Mouse (Mus musculus): ENCODE measurements at regions not wholly inside any gene's neighbourhood (a gene's known extent, or its start where the extent isn't known, plus 50 kb on each side); places are given as distances from the start of the nearest gene placed in this dataset.

DNA sequence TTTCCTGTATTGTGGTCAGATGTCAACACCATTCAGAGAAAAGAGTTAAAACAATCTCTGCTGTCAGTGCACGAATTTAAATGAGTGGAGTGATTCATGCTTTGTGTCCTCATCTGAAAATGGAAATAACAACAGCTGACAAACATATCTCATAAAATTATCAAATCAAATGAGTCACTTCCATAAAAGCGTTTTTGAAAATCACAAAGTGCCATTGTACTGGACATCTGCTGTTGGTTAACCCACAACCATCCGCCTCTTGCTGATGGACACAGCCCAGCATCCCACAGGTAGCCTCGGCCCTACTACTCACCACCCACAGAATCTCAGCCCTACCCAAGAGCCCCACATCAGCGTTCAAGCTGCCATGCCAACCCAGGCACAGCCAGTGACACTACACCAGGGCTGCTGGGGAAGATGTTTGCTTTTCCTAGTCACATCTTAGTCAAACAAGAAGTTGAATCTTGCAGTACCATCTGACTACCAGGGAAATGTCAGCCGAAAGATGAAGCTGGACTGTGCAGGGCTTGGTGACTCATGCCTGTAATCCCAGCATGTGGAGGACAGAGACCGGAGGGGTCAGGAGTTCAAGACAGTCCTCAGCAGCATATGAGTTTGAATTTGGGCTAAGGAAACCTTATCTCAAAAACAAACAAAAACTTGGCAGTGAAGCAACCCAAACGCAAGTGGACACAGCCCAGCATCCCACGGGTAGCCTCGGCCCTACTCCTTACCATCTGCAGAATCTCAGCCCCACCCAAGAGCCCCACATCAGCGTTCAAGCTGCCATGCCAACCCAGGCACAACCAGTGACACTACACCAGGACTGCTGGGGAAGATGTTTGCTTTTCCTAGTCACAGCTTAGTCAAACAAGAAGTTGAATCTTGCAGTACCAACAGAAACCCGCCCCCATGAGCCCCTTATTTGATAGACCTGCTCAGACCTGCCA, 131.9 kb upstream of the Noct start:
- no peak for DNase-seq

DNA sequence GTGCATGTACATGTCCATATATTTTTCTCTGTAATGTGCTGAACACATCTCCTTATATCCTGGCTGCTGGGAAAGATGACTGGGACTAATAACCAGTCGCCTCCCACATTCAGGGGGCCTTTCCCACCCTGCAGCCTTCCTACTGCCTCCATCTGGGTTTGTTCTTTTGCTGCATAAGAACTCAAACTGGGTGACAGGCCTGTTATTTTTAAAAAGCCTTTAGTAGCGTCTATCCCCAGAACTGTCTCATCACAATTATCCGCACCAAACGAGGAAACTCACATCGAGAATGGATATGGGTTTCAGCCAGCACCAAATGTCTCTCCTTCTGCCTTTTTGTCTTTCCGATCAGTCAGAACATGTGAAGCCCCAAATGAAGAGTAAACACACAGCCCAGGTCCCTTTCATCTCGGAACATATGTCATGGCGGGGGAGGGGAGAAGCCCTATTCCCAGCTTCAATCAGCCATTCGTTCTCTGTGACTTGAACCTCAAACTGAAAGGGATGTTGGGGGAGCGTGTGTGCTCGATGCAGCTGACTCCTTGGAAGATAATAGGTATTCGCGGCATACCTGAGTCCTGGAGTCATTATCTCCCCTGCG, 128.3 kb upstream of the Noct start:
- no peak for DNase-seq

GRCm38 (mm10) chr3:51096545-51096944, 127.7 kb upstream of the Noct start:
- no peak for DNase-seq

- no peak for DNase-seq
These were observed 126.9 kb upstream of the Noct start for GRCm38 (mm10) chr3:51097362-51097761.

- DNase-seq: no peak
These were observed 124.3 kb upstream of the Noct start for GRCm38 (mm10) chr3:51099966-51100365.

- DNase-seq: no peak
These were observed 115.5 kb upstream of the Noct start for GRCm38 (mm10) chr3:51108639-51109202.

DNA sequence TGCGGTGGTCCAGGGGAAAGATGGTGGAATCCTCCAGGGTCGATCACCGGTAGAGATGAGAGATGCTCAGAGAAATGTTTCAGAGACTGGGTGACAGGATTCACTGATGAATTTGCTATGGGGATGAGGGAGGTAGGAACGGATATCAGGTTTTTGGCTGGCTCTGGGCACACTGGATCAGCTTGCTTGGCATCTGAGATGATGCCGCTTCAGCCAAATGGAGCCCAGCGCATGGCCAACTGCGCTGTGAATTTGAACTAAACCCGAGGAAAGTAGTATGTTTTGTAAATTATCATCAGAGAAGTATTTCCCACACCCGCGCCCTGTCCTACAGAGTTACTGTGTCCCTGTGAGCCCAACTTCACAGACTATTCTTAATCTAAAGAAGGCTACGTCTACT, 113.0 kb upstream of the Noct start:
- DNase-seq: no peak

DNA sequence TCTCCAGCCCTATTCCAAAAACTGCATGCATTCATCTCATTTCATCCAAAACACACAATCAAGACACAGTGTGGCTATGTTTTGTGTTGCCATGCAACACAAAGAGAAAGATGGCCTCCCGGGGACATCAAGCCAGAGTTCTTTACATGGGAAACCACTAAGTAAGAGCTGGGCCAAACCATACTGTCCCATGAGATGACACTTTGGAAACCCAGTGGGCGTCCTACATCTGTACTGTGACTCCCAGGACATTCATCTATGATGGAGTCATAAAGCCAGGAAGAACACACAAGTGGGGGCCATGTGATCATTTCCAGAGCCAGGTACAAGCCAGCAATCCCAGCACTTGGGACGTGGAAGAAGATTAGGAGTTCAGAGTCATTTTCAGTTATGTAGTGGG, 111.9 kb upstream of the Noct start:
- DNase-seq: no peak

GRCm38 (mm10) chr3:51115921-51116320, 108.3 kb upstream of the Noct start:
- no peak for DNase-seq

- peak; percentile 27 for DNase-seq
These were observed 105.5 kb upstream of the Noct start for GRCm38 (mm10) chr3:51118706-51119105.

DNA sequence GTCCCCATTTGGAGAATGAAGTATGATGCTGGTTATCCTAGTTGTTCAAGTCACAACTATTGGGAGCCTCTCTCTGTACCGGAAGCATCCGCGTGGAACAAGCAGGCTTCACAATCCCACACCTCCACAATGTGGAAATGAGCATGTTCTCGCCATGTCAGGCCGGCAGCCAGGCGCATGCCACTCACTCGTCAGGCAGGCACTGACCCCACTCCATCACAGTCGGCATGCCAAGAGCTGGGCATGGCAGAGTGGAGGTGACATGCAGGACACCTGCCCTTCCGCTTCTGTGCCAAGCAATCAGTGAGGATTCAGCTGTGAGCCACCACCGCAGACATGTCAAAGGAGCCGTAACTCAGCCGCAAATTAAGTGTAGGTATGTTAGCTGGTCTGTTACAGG, 103.7 kb upstream of the Noct start:
- no peak for DNase-seq

GRCm38 (mm10) chr3:51121703-51122540, 102.3 kb upstream of the Noct start:
- peak; percentile 45 for DNase-seq

- no peak for DNase-seq
These were observed 101.7 kb upstream of the Noct start for GRCm38 (mm10) chr3:51122541-51122935.

DNA sequence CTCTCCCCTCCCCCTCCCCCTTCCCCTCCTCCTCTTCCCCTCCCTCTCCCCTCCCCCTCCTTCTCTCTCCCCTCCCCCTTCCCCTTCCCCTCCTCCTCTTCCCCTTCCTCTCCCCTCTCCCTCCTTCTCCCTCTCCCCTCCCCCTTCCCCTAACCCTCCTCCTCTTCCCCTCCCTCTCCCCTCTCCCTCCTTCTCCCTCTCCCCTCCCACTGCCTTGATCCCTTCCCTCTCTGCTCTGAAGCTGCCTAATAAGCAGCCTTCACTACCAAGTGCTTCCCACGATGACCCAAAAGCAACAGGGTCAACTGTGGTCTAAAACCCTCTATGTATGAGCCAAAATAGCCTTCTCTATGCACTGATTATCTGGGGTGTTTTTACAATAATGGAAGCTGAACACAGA, 96.4 kb upstream of the Noct start:
- DNase-seq: no peak

- DNase-seq: no peak
These were observed 95.6 kb upstream of the Noct start for GRCm38 (mm10) chr3:51128491-51129155.

GRCm38 (mm10) chr3:51130709-51131108, 93.5 kb upstream of the Noct start:
- no peak for DNase-seq

- DNase-seq: no peak
These were observed 92.9 kb upstream of the Noct start for GRCm38 (mm10) chr3:51131341-51131740.

- DNase-seq: no peak
These were observed 91.5 kb upstream of the Noct start for GRCm38 (mm10) chr3:51132736-51133135.

- DNase-seq: no peak
These were observed 88.7 kb upstream of the Noct start for GRCm38 (mm10) chr3:51135581-51135980.

DNA sequence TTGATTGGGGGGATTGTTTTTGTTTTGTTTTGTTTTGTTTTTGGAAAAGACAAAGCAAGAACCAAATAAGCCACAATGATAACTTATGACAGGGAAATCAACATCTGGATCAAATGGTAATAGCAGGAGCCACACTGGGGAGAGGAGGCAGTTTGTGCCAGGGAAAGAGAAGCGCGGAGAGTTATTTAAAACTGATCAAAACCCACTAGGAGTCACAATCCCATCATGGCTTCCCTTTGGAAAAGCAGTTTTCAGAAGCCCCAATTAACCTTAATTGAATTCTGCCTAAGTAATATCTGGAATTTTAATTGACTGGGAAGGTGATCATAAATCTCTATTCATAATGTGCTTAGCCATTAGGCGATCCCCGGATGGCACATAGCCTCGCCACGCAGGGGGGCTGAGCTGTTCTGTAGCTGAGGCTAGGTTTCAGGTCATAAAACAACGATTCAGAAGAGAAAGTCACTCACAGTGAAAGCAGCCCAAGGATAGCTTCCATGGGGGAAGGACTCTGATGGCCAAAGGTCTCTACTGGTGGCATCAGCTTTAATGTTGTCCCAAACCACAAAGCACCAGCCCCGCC, 86.4 kb upstream of the Noct start:
- no peak for DNase-seq

DNA sequence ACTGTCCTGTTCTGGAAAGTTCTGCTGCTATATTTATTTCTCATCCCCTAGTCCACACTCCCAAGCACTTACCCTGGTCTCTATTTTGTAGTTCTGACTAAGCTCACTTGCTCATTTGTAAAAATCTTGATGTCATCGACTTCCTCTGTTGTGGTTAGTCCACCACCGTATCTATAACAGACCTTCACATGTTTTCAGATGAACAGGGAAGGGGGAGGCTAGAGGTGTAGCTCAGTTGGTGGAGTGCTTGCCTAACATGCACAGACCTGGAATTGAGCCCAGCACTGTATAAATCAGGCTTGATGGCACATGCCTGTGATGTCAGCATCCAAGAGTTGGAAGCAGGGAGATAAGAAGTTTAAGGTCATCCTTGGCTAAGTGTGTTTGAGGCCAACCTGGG, 78.3 kb upstream of the Noct start:
- DNase-seq: no peak

- DNase-seq: no peak
These were observed 74.2 kb upstream of the Noct start for GRCm38 (mm10) chr3:51150012-51150411.
